Mouse (Mus musculus): ENCODE measurements at regions not wholly inside any gene's neighbourhood (a gene's known extent, or its start where the extent isn't known, plus 50 kb on each side); places are given as distances from the start of the nearest gene placed in this dataset.
A peak's percentile ranks its signal among the peaks of the same experiment; 100 is the strongest.
"Not testable (repeated sequence)": the region's sequence is repeated elsewhere in the genome, so short reads cannot be mapped to it uniquely, and the experiment has no call there.

DNA sequence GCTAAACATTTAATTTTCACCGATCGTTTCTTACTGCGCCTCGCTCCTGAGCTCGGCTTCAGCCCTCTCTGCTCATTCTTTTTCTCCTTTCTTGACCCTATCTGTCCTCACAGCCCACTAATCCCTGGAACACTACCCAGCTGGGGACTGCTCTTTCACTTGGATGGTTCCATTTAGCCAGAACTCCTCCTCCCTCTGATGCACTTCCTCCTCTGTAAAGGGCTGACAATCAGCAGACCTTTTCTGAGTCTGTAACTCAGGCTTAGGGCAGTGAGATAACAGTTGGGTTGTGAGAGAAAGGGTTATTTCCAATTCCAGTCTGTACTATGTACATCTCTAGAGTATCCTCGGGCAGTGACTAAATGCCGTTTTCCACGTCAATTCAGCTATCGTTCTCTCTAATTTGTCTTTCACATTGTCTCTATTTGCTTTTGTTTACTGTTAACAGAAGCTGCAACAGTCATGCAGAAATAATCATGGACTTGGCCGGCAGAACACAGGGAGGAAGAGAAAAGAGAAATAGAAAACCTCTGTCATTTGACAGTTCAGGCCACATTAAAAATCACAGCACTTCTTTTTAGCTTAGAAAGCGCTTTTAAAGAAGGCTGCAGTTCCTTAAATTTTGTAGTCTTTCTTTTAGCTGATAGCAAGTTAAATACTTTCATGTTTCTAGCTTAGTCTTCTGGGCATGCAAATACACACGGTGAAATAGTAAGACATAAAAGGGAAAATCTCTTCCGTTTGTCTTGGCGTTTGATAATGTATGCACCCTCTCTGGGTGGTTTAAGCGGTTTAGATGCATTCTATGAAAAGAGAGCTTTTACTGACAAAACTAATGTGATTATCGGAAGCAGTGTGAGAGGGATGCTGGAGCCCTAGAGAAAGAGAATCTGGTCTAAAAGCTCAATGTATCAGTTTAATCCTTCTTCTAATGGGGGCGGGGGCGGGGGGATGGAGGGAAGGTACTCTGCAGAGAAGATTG is 94.7 kb upstream of the Fam181b start:
- peak; percentile 76 for DNase-seq (ENCODE audit: low spot score)

DNA sequence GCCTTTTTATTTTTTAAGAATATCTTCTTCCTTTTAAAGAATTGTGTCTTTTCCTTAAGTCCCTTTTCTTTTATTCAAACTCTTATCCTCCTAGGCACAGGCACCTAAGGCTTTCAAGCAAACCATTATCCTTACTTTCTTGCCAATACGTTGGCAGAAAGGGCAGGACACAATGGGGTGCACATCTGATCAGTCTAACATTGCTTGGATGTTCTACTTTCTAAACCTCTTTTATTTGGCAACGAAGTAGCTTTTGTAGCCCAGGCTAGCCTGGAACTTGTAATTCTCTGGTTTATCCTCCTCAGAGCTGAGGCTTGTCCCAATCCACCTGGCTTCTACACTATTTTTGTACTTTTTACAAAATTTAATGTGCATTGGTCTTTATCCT is 94.0 kb upstream of the Fam181b start:
- no peak for DNase-seq (ENCODE audit: low spot score)

DNA sequence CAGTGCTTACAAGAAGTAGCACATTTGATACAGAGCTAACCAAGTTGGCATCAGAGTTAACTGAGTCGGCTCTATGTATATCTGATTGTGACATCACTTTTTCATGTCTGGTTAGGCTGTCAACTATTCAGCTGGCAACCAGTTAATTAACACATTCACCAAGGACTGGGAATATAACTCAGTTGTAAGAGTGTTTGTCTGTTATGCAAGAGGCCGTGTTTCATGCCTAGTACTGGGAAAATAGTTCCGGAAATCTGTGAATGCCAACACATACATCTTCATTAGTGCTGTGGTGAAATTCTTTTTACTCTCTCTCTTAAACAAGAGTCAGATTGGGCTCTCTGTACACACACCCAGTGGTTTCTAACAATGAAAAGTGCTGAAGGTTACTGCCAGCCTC is 80.8 kb upstream of the Fam181b start:
- no peak for DNase-seq (ENCODE audit: low spot score)

- not testable (repeated sequence) for DNase-seq (ENCODE audit: low spot score)
Observed at GRCm38 (mm10) chr7:93006694-93007231, 72.9 kb upstream of the Fam181b start.

GRCm38 (mm10) chr7:93007721-93008120 is 71.9 kb upstream of the Fam181b start:
- no peak for DNase-seq (ENCODE audit: low spot score)

- no peak for DNase-seq (ENCODE audit: low spot score)
Observed at GRCm38 (mm10) chr7:93019390-93019789, 60.3 kb upstream of the Fam181b start.

DNA sequence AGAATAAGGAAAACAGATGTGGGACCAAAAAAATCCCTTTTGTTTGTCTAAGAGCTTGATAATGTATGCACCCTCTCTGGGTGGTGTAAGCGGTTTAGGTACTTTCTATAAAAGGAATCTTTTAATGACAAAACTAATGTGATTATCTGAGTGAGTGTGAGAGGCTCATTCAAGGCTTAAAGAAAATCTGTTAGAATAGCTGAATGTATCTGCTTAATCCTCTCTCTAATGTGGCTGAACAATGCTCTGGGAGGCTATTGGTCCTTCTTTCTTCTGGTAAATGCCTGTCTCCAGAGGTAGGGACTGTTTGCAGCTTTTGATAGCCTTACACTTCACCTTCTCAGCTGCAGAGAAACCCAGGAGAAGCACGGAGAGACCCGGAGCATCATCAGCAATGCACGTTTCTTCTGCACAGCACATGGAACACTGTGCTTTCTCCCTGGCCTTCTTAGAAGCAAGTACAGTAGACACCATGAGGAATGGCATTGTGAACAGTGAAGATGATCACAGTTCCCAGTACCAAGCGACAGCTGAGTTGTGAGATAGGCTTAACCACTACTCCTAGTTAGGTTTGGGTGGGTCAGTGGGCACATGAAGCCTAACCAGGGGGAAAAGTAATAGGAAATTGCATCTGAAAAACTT is 56.1 kb upstream of the Fam181b start:
- no peak for DNase-seq (ENCODE audit: low spot score)

DNA sequence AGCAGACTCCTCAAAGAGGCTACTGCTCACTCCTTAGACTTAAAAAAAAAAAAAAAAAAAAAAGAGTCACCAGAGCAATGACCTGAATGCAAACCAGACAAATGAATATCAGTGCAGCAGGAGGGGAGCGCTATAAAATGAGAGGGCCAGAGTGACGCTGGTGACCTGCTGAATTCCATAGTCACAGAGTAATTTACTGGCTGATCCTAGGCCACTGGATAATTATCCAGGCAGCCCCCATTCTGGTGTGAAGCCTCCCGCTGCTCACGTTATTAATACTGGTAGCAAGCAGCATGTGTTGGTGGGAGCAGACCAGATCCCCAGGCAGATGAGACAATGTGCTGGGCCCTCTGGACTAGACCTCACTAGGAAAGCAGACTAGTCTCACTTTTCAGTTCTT is 53.4 kb upstream of the Fam181b start:
- DNase-seq (ENCODE audit: low spot score) = peak; percentile 48

Measured in retina, embryonic 14.5 days (tissue).